Mouse (Mus musculus) embryonic facial prominence, embryonic 12.5 days (tissue): ENCODE data around the gene Kat7. TPM values are rescaled to one million over a fixed set of nuclear protein-coding genes. Genes with fewer than 3 reads are reported as not detected.

Experiments used
- ATAC-seq: fragments of 200-750 bp; cut with Nextera tagmentation; 2 replicates; pipeline ENCODE4 v1.8.0; 2017; ENCODE audit not compliant: insufficient number of reproducible peaks, insufficient read depth, low FRiP score, low TSS enrichment
- H3K27ac ChIP-seq: fragments of 300-500 bp; sonication (generic); 2 replicates; pipeline ENCODE4 v1.5.1; 2016; ENCODE audit warnings: mild to moderate bottlenecking
- H3K27me3 ChIP-seq: fragments of 300-500 bp; sonication (generic); 2 replicates; pipeline ENCODE4 v1.6.1; 2016; ENCODE audit warnings: mild to moderate bottlenecking, moderate library complexity
- H3K36me3 ChIP-seq: fragments of 300-500 bp; sonication (generic); 2 replicates; pipeline ENCODE4 v1.6.1; 2016; ENCODE audit warnings: mild to moderate bottlenecking
- H3K4me1 ChIP-seq: fragments of 300-500 bp; sonication (generic); 2 replicates; pipeline ENCODE4 v1.6.1; 2016
- H3K4me2 ChIP-seq: fragments of 300-500 bp; sonication (generic); replicated peaks from 2 replicates; pipeline ENCODE4 v1.6.1; 2016; ENCODE audit warnings: mild to moderate bottlenecking, moderate library complexity
- H3K4me3 ChIP-seq: fragments of 300-500 bp; sonication (generic); 2 replicates; pipeline ENCODE4 v1.5.1; 2016; ENCODE audit warnings: mild to moderate bottlenecking
- H3K9ac ChIP-seq: fragments of 300-500 bp; sonication (generic); 2 replicates; pipeline ENCODE4 v1.6.1; 2016; ENCODE audit warnings: mild to moderate bottlenecking, moderate library complexity
- H3K9me3 ChIP-seq: fragments of 300-500 bp; sonication (generic); 2 replicates; pipeline ENCODE4 v1.6.1; 2016; ENCODE audit warnings: mild to moderate bottlenecking, moderate library complexity
- WGBS: fragments of 180-500 bp; shearing (Covaris S2); methylation state at CpG from one replicate; pipeline ENCODE4 v1.1.7; 2016; 5-methylcytosine and 5-hydroxymethylcytosine counted together
- polyA plus RNA-seq: library from polyadenylated mRNA; unstranded; fragments of >200 nt; fragmentation: Nextera tagmentation; extraction: Ambion mirVana; gene quantifications from 2 replicates; pipeline ENCODE4 v1.2.1, GENCODE M21; 2016

Kat7 gene
- polyA plus RNA-seq, 1 experiment from 2014 or later: 82.1 TPM

DNA sequence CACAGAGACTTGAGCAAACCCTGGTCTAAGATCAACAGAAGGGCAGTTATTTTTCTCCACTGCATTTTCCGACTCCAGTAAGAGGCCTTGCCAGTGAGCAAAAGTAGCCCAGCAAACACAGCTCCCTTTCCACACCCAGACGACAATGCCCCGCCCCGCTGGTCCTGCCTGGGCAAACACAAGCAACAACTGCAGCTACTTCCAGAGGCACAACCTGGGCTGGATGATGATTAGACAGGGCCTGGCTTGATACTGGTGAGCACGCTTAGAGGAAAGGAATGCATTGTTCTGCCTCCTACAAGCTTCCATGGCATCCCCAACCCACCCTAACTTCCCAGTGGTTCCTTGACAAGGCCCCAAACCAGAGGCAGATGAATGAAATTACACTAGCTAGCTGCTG is 36.4 kb downstream of the Kat7 start:
- Histone ChIP-seq H3K4me2 (no peak overlapping the region), H3K9ac (no peak overlapping the region), H3K27me3 (no peaks in the 10 kb centered on the region), H3K36me3 (peaks cover 94% of the 10 kb centered on the region), H3K27ac (no peak overlapping the region), H3K4me3 (no peak overlapping the region), H3K4me1 (no peaks in the 10 kb centered on the region), H3K9me3 (no peaks in the 10 kb centered on the region)
- ATAC-seq: no peak
- WGBS: 87% methylated on average over 5 of the region's 5 CpGs

DNA sequence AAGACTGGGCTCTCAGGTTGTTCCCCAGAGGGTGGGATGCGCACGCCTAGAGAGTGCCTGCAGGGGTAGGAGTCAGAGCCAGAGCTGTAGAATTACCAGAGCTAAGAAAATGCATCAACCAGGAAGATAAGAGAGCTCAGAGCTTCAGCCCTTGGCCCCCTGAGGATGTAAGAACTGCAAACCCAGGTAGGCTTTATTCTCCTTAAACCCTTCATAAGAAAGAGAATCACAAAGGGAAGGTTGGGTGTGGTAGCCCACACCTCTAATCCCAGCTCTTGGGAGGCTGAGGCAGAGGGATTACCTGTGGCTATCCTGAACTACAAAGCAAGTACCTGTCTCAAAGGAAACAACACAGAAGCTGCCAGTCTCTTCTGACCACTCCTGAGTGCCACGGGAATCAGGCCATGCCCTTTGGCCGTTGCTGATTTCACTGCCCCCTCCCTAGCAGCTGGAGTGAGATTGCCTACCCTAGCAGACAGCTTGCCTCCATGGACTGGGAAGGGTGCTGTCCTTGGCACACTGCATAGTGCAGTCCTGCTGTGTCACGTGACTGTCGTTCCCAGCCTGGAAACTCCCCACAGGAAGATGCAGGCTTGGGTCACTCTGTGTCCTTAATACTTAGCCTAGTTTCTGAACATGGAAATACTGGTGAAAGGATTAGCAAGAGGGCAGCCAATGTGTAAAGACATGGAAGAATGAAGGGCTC is 43.4 kb downstream of the Kat7 start:
- H3K27ac ChIP-seq: no peak overlapping the region
- H3K36me3 ChIP-seq: peaks cover 28% of the 10 kb centered on the region
- no peak for ATAC-seq
- no peak overlapping the region for H3K4me3 ChIP-seq
- H3K4me1 ChIP-seq: no peaks in the 10 kb centered on the region
- 43% methylated on average over 6 of the region's 6 CpGs for WGBS
- H3K27me3 ChIP-seq: no peaks in the 10 kb centered on the region
- H3K9me3 ChIP-seq: no peaks in the 10 kb centered on the region
- H3K4me2 ChIP-seq: no peak overlapping the region
- H3K9ac ChIP-seq: no peak overlapping the region

DNA sequence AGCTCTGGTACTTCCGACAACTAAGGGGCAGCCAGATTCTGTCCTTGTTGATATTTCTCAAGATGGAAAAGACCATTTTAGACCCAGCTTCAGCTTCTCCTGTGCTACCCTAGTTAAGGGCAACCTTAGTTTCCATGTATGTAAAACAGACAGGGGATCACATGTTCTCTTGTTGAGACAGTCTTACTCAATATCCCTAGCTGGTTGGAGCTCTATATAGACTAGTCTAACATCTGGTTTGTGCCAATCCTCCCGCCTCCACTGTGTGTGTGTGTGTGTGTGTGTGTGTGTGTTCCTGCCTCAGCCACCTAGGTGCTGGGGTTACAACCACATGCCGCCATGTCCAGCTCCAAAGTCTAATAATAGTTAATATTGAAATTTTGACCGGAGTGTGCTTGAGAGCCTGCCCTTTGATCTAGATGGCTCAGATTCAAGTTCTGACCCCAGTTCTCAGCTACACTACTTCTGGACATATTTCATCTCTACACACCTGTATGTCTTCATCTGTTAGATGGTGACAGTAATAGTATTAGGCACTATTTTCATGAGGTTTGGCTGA is 45.5 kb downstream of the Kat7 start:
- 60% methylated on average over 4 of the region's 4 CpGs for WGBS
- H3K27me3 ChIP-seq: no peaks in the 10 kb centered on the region
- H3K27ac ChIP-seq: no peak overlapping the region
- H3K4me2 ChIP-seq: no peak overlapping the region
- H3K36me3 ChIP-seq: peaks cover 7% of the 10 kb centered on the region; the same call in 1 of the 2 replicates
- H3K4me3 ChIP-seq: no peak overlapping the region
- no peak overlapping the region for H3K9ac ChIP-seq
- H3K4me1 ChIP-seq: no peaks in the 10 kb centered on the region
- ATAC-seq: no peak
- no peaks in the 10 kb centered on the region for H3K9me3 ChIP-seq

DNA sequence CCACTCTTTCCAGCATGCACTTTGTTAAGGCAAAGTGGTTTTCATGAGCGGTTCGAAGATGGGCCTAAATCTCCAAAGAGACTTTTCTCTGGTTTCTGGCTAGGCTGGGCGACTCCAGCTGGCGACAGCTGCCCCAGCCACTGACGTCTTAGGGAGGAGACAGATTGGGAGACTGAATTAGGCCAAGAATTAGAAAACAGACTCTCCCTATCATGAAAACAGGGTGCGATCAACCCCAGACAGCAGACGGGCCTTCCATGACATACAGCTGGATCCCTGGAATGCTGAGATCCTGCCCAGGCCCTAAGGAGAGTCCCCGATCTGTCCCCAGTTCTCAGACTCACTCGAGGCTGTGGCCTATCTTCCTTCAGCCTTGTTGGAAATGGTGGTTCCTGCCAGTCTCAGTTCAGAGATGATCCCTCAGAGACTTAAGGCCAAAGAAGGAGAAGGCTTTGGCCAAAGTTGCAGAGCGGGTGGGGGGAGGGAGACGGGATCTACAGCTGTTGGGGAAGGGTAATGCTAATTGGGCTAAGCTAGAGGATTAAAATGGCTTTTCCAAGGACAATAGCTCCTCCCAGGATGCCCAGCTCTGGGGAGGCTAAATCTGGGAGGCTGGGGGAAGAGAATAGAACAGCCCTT is 46.1 kb downstream of the Kat7 start:
- no peaks in the 10 kb centered on the region for H3K9me3 ChIP-seq
- no peak overlapping the region for H3K4me2 ChIP-seq
- ATAC-seq: no peak
- no peaks in the 10 kb centered on the region for H3K27me3 ChIP-seq
- WGBS: 17% methylated on average over 11 of the region's 11 CpGs
- 0 out of 2 replicates have a peak, but pooled peaks cover 1% of the 10 kb centered on the region for H3K36me3 ChIP-seq
- H3K4me3 ChIP-seq: no peak overlapping the region
- no peaks in the 10 kb centered on the region for H3K4me1 ChIP-seq
- H3K27ac ChIP-seq: peak overlapping the region; percentile 41; the same call in 1 of the 2 replicates
- no peak overlapping the region for H3K9ac ChIP-seq

DNA sequence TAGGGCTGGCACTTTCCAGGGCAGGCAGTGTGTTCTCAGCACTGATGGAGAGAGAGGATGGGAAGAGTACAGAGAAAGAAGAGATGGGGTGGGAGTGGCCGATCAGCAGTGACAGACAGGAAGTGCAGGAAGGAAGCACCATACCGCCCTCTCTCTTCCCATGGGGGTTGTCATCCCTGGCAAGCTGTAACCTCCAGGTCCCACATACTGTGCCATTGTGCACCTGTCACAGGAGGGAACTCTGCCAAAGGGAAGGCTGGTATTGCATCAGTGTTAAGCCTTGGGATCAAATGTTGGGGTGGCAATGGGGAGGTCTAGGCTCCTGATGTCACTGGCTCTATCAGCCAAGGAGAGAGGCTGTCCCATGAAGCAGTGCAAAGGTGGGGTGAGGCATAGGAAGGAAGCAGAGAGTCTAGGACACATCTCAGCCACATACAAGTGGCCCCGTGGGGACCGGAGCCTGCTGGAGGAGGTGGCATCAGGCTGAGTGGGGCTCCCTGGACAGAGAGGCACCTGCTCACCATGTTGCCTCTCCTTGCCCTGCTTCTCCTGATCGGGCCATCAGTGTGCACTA is 48.8 kb downstream of the Kat7 start, which contains the start of gene Tac4:
Gene Tac4 (plus strand): TSS at position 352 of the 574 bp plus-strand sequence.
- H3K9me3 ChIP-seq: no peaks in the 10 kb centered on the region
- 0 out of 2 replicates have a peak, but pooled peaks cover 3% of the 10 kb centered on the region for H3K4me1 ChIP-seq
- H3K27me3 ChIP-seq: peaks cover 6% of the 10 kb centered on the region; the same call in 1 of the 2 replicates
- H3K36me3 ChIP-seq: no peaks in the 10 kb centered on the region
- peak within 1 kb of the TSS; percentile 36; the same call in 1 of the 2 replicates for H3K27ac ChIP-seq
- H3K4me2 ChIP-seq: no peak within 1 kb of the TSS
- ATAC-seq: no peak
- no peak within 1 kb of the TSS for H3K4me3 ChIP-seq
- WGBS: 65% methylated on average over 5 of the region's 5 CpGs
- no peak within 1 kb of the TSS for H3K9ac ChIP-seq

DNA sequence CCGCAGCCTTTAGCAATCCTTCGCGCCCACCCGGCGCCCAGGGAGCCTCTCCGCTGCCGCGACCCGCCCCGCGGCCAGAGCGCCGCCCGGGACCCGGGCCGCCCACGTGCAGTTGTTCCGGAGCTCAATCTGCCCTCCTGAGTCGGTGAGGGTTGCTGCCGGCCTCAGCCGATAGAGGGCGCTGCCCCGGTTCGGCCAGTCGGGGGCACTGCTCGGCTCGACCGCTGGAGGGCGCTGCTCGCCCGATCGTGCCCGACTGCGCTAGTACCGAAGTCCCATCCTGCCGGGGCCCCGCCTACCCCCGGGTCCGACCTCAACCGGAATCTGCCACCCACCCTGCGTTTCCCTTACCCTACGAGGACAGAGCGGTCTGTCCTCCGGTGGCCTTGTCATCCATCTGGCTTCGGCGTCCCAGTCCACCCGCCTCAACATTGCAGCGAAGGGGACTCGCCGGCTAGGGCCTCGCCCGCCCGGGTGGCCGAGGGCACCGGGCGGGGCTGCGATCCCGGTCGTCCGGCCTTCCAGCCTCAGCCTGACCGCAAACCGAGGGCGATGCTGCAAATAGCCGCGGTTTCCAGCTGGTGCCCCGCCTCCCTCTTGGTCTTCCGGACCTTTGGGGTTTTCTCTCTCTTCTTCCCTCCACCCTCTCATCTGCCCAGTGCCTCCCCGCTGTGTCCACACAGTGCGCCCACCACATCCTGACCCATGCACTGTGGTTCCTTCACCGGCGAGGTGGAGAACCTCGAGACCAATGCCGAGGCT is 50.8 kb downstream of the Kat7 start:
- peak overlapping the region; percentile 75 for H3K9ac ChIP-seq
- no peaks in the 10 kb centered on the region for H3K9me3 ChIP-seq
- H3K4me1 ChIP-seq: 0 out of 2 replicates have a peak, but pooled peaks cover 3% of the 10 kb centered on the region
- H3K27me3 ChIP-seq: peaks cover 6% of the 10 kb centered on the region; the same call in 1 of the 2 replicates
- H3K4me3 ChIP-seq: peak overlapping the region; percentile 55
- peak; percentile 48; the same call in 1 of the 2 replicates for ATAC-seq
- peak overlapping the region; percentile 57; the same call in 1 of the 2 replicates for H3K27ac ChIP-seq
- H3K36me3 ChIP-seq: no peaks in the 10 kb centered on the region
- peak overlapping the region; percentile 93 for H3K4me2 ChIP-seq
- under 1% methylated on average over 73 of the region's 73 CpGs for WGBS

DNA sequence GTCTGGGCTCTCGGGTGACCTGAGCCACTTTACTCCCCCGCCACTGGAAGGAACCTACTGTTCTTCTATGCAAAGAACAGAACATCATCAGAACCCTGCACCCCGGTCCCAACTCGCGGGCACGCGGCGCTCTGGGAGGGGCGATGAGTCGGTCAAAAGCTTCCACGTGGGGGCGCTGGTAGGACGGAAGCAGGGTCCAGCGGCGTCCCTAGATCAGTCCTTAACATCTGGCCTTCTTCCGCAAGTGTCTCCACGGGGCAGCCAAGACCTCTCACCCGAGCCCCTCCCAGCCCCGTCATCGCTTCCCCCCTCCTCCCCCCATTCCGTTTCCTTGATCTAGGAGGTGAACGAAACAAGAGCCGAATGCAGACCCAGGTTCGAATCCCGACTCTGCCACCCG is 51.6 kb downstream of the Kat7 start:
- no peaks in the 10 kb centered on the region for H3K36me3 ChIP-seq
- H3K4me2 ChIP-seq: peak overlapping the region; percentile 93
- peak overlapping the region; percentile 75 for H3K9ac ChIP-seq
- no peaks in the 10 kb centered on the region for H3K9me3 ChIP-seq
- 1% methylated on average over 26 of the region's 26 CpGs for WGBS
- peaks cover 6% of the 10 kb centered on the region; the same call in 1 of the 2 replicates for H3K27me3 ChIP-seq
- H3K4me3 ChIP-seq: peak overlapping the region; percentile 55
- peak; percentile 30; the same call in 1 of the 2 replicates for ATAC-seq
- 0 out of 2 replicates have a peak, but pooled peaks cover 3% of the 10 kb centered on the region for H3K4me1 ChIP-seq
- 0 out of 2 replicates have a peak overlapping the region, but pooled peaks have one; percentile 36 for H3K27ac ChIP-seq

DNA sequence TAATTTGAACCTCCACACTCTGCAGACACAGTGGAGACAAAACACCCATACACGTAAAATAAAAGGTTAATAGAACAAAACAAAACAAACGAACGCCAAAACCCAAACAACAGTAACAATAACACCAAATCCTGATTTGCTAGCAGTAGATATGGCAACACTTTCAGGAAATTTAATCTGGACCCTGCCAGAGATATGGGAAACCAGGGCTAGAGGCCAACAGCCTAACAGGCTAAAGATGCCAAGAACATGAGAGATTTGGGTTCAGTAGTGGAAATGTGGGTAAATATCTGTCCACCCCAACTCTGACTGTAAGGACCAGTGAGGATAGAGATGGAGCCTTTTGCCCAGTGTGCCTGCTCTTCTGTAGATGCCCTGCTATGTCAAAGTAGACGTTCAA is 52.1 kb downstream of the Kat7 start:
- 57% methylated on average over 4 of the region's 4 CpGs for WGBS
- H3K4me3 ChIP-seq: 0 out of 2 replicates have a peak overlapping the region, but pooled peaks have one; percentile 55
- H3K36me3 ChIP-seq: no peaks in the 10 kb centered on the region
- no peak overlapping the region for H3K27ac ChIP-seq
- peak overlapping the region; percentile 93 for H3K4me2 ChIP-seq
- peaks cover 6% of the 10 kb centered on the region; the same call in 1 of the 2 replicates for H3K27me3 ChIP-seq
- no peak for ATAC-seq
- no peaks in the 10 kb centered on the region for H3K9me3 ChIP-seq
- H3K9ac ChIP-seq: no peak overlapping the region
- H3K4me1 ChIP-seq: 0 out of 2 replicates have a peak, but pooled peaks cover 3% of the 10 kb centered on the region

DNA sequence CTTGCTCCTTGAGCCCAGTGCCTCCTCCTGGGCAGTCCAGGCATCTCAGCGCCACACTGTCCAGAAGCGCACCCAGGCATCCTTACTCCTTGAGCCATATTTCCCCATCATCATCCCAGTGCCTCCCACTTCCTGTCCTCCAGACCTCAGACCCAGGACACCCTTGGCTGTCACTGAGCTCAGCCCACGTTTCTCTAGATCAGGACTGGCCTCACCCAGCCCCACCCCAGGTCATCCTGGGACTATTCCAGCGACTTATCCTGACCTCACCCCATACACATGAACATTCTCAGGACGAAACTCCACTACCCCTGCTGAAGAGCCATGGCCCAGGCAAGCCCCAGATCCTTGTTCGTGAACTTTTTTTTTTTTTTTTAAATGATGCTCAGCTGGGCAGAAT is 54.3 kb downstream of the Kat7 start:
- no peak for ATAC-seq
- 75% methylated on average over 6 of the region's 6 CpGs for WGBS
- no peak overlapping the region for H3K4me3 ChIP-seq
- peaks cover 6% of the 10 kb centered on the region; the same call in 1 of the 2 replicates for H3K27me3 ChIP-seq
- no peak overlapping the region for H3K4me2 ChIP-seq
- no peaks in the 10 kb centered on the region for H3K9me3 ChIP-seq
- H3K9ac ChIP-seq: no peak overlapping the region
- H3K36me3 ChIP-seq: no peaks in the 10 kb centered on the region
- H3K27ac ChIP-seq: no peak overlapping the region
- 0 out of 2 replicates have a peak, but pooled peaks cover 3% of the 10 kb centered on the region for H3K4me1 ChIP-seq

DNA sequence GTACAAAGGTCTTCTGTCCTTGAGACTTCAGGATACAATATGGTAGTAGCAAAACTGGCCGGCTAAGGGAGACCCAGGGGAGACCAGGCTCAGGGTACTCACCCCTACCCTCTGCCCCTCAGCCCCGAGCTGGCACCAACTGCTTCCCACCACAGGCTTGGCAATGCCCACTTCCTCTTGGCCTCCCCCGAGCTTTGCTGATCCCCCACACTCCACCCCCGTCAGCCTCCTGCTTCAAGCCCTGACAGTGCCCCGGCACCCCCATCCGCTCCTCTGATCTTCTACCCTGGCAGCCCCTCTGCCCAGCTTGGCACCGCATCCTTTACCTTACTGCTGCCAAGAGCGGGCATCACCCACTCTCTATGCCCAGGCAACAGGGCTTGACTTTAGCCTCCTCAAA is 55.9 kb downstream of the Kat7 start:
- no peak overlapping the region for H3K27ac ChIP-seq
- H3K27me3 ChIP-seq: peaks cover 6% of the 10 kb centered on the region; the same call in 1 of the 2 replicates
- WGBS: 82% methylated on average over 8 of the region's 8 CpGs
- H3K9me3 ChIP-seq: no peaks in the 10 kb centered on the region
- H3K4me1 ChIP-seq: 0 out of 2 replicates have a peak, but pooled peaks cover 3% of the 10 kb centered on the region
- no peak overlapping the region for H3K4me2 ChIP-seq
- no peaks in the 10 kb centered on the region for H3K36me3 ChIP-seq
- no peak overlapping the region for H3K9ac ChIP-seq
- no peak overlapping the region for H3K4me3 ChIP-seq
- no peak for ATAC-seq

DNA sequence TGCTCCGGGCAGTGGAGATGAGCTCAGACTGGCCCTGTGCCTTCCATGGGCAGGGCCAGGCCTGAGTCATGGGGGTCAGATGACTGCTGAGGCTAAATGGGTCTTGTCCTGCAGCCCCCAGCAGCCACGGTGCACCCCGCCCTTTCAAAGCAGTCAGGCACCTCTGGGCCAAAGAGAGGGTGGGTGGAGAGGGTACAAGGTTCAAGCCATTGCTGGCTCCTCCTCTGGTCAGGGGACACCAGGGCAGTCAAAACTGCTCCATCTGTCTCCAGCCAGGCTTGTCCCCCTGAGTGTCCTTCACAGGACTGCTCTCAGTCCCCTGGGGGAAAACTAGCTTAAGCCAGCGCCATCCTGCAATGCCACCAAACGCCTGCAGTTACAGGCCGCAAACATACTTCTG is 57.9 kb downstream of the Kat7 start:
- WGBS: 78% methylated on average over 6 of the region's 6 CpGs
- Histone ChIP-seq H3K27me3 (peaks cover 3% of the 10 kb centered on the region; the same call in 1 of the 2 replicates), H3K4me3 (no peak overlapping the region), H3K4me2 (no peak overlapping the region), H3K4me1 (no peaks in the 10 kb centered on the region), H3K9ac (no peak overlapping the region), H3K9me3 (no peaks in the 10 kb centered on the region), H3K27ac (no peak overlapping the region), H3K36me3 (no peaks in the 10 kb centered on the region)
- ATAC-seq: no peak
